Mouse (Mus musculus) stomach, postnatal 0 days (tissue): Measurements from ENCODE around the gene Epha8.

Experiments used
- CTCF ChIP-seq: IDR thresholded peaks from 2 replicates; pipeline ENCODE4 v1.5.1; 2016; ENCODE audit warnings: antibody characterized with exemption, low read depth, mild to moderate bottlenecking, moderate library complexity
- EP300 ChIP-seq: optimal IDR thresholded peaks from 2 replicates; pipeline ENCODE3; 2016; ENCODE audit warnings: antibody characterized with exemption

GRCm38 (mm10) chr4:136912841-136913240 lies 43.8 kb downstream of the Epha8 start:
- no peak for TF ChIP-seq CTCF
- TF ChIP-seq EP300, result no peak
